Mouse (Mus musculus) limb, embryonic 14.5 days (tissue): Measurements from ENCODE around the gene Gcc2. TPM values are rescaled to one million over a fixed set of nuclear protein-coding genes. Genes with fewer than 3 reads are reported as not detected.
"Not testable (repeated sequence)": the region's sequence is repeated elsewhere in the genome, so short reads cannot be mapped to it uniquely, and the experiment has no call there.

Experiments
- ATAC-seq: fragments of 200-750 bp; cut with Nextera tagmentation; 2 replicates; pipeline ENCODE4 v1.8.0; 2017; ENCODE audit warnings: low read depth, moderate number of reproducible peaks, moderate TSS enrichment; ENCODE audit not compliant: low FRiP score
- DNase-seq: peaks from one replicate; pipeline ENCODE4 v3.0.0-alpha.2; 2015; ENCODE audit warnings: low spot score
- H3K27ac ChIP-seq: fragments of 300-500 bp; sonication (generic); replicated peaks from 2 replicates; pipeline ENCODE4 v1.5.1; 2014; ENCODE audit warnings: low read depth, mild to moderate bottlenecking, low read length, moderate library complexity, mixed read lengths
- H3K27me3 ChIP-seq: fragments of 300-500 bp; sonication (generic); 2 replicates; pipeline ENCODE4 v1.6.1; 2014; ENCODE audit warnings: low read length, mixed read lengths; ENCODE audit not compliant: control insufficient read depth, insufficient read depth
- H3K36me3 ChIP-seq: fragments of 300-500 bp; sonication (generic); 2 replicates; pipeline ENCODE4 v1.6.1; 2014; ENCODE audit warnings: mild to moderate bottlenecking, low read length, moderate library complexity, mixed read lengths; ENCODE audit not compliant: control insufficient read depth, insufficient read depth
- H3K4me1 ChIP-seq: fragments of 300-500 bp; sonication (generic); 2 replicates; pipeline ENCODE4 v1.6.1; 2014; ENCODE audit warnings: antibody characterized with exemption, low read length, mixed read lengths; ENCODE audit not compliant: control insufficient read depth, insufficient read depth
- H3K4me2 ChIP-seq: fragments of 300-500 bp; sonication (generic); replicated peaks from 2 replicates; pipeline ENCODE4 v1.6.1; 2014; ENCODE audit warnings: low read depth, mild to moderate bottlenecking, low read length, moderate library complexity; ENCODE audit not compliant: severe bottlenecking
- H3K4me3 ChIP-seq: fragments of 300-500 bp; sonication (generic); replicated peaks from 2 replicates; pipeline ENCODE4 v1.5.1; 2014; ENCODE audit warnings: low read length
- H3K9ac ChIP-seq: fragments of 300-500 bp; sonication (generic); 2 replicates; pipeline ENCODE4 v1.6.1; 2014; ENCODE audit warnings: mild to moderate bottlenecking, low read depth, low read length, moderate library complexity; ENCODE audit not compliant: severe bottlenecking
- H3K9me3 ChIP-seq: fragments of 300-500 bp; sonication (generic); 2 replicates; pipeline ENCODE4 v1.6.1; 2016; ENCODE audit warnings: low read length; ENCODE audit not compliant: control insufficient read depth
- POLR2A ChIP-seq: fragments of 200-500 bp; IDR thresholded peaks from 2 replicates; pipeline ENCODE4 v1.8.0; 2012; ENCODE audit warnings: inconsistent platforms, mild to moderate bottlenecking, moderate library complexity, borderline replicate concordance; ENCODE audit not compliant: insufficient read depth, insufficient read length; ENCODE audit errors: extremely low read depth
- WGBS: fragments of 180-500 bp; shearing (Covaris S2); extraction: QIAGEN DNeasy Blood & Tissue Kit; methylation state at CpG from one replicate; pipeline ENCODE4 v1.1.7; 2014; 5-methylcytosine and 5-hydroxymethylcytosine counted together
- polyA plus RNA-seq, 2 experiments: library from polyadenylated mRNA; depleted of rRNA in 1 of 2; stranded (reverse) in 1 of 2; unstranded in 1 of 2; fragments of >200 nt; fragmentation: Nextera tagmentation in 1 of 2; extraction: Ambion mirVana in 1 of 2; gene quantifications; 2 replicates each; pipeline versions ENCODE4 v1.2.1 to v1.2.3; 2012 to 2014

Gene Gcc2
- polyA plus RNA-seq, 2 experiments: 29.3 to 42.5 TPM

DNA sequence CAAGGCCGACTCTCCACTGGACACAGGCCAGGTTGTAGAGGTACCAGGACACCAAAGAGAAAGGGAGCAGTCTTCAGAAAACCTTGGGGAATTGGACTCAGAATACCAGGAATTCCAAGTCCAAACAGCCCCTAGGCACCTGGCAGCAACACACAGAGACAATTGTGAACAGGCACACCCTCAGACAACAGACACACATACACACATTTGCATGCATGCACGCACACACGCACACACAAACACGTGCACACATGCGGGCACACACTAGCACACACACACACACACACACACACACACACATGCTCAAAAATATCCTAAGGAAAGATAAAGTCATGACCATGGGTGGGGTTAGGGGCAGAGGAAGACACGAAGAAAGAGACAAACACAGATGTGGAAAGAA lies 34.6 kb upstream of the Gcc2 start:
- Histone ChIP-seq H3K27ac (no peak overlapping the region), H3K4me2 (no peak overlapping the region), H3K36me3 (no peaks in the 10 kb centered on the region), H3K4me3 (no peak overlapping the region), H3K4me1 (no peaks in the 10 kb centered on the region), H3K9me3 (no peaks in the 10 kb centered on the region; the same call in 1 of the 2 replicates), H3K27me3 (no peaks in the 10 kb centered on the region), H3K9ac (no peak overlapping the region)
- ATAC-seq (no peak), DNase-seq (no peak)
- TF ChIP-seq POLR2A: no peak
- WGBS: 82% methylated on average over 6 of the region's 6 CpGs

DNA sequence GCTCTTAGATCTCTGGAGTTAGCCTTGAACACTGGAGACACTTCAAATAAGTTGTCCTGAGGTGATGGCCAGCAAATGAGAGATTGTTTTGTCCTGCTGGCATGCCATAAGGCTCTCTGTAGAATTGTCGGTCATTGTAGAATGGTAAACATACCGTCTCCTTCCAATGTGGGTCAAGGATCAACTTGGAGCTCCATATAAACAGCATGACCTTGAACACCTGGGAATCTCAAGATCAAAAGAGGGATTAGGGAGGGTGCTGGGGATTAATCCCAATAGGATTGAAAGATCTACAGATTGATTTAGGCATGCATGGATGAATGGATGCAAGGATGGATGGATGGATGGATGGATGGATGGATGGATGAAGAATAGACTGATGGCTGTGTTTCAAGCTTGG lies 33.7 kb upstream of the Gcc2 start:
- not testable (repeated sequence) for H3K4me1 ChIP-seq, H3K4me3 ChIP-seq, H3K27me3 ChIP-seq, ATAC-seq, H3K9ac ChIP-seq, H3K9me3 ChIP-seq, H3K27ac ChIP-seq, H3K36me3 ChIP-seq, H3K4me2 ChIP-seq, DNase-seq
- WGBS: 90% methylated on average over 2 of the region's 2 CpGs

DNA sequence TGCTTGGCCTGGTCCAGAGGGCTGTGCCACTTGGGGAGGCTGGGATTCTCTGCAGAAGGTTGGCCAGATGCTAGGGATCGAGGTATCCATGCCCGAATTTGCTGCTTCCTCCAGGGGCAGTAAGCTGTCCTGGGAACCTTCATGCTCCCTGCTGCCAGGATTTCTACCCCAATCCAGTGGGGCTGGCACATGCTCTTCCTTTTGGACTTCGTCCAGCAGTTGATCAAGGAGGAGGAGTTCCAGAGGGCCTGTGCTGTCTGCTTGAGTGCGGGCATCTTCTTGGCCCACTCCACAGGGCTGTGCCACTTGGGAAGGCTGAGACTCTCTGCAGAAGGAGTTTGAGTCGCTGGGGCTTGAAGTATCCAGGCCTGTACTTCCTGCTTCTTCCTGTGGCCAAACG lies 32.1 kb upstream of the Gcc2 start:
- H3K27me3 ChIP-seq, ATAC-seq, H3K36me3 ChIP-seq, H3K4me3 ChIP-seq, H3K4me2 ChIP-seq, H3K27ac ChIP-seq, H3K9me3 ChIP-seq, DNase-seq, H3K4me1 ChIP-seq, H3K9ac ChIP-seq: not testable (repeated sequence)
- 79% methylated on average over 3 of the region's 6 CpGs for WGBS

DNA sequence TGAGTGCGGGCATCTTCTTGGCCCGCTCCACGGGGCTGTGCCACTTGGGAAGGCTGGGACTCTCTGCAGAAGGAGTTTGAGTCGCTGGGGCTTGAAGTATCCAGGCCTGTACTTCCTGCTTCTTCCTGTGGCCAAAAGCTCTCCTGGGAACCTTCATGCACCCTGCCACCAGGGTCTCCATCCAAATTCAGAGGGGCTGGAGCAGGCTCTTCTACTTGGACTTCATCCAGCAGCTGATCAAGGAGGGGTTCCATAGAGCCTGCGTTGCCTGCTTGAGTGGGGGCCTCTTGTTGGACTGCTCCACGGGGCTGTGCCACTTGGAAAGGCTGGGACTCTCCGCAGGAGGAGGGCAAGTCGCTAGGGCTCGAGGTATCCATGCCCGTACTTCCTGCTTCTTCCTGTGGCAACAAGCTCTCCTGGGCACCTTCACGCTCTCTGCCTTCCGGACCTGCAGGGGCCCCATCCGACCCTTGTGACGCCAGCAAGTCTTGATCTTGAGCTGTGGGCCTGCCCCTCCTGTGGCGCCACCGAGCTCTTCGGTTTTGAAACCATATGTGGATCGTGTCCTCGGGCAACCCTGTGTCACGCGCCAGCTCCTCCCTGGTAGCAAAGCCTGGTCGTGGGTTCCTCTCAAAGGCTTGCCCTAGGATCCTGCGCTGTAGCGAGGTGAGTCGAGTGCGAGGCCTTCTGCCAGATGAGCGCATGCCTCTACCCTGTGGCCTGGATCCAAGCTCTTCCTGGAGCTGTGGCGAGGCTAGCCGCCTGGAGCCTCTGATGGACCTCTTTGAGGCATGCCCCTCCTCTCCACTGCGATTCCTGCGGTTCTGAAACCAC lies 31.1 kb upstream of the Gcc2 start:
- H3K4me2 ChIP-seq, H3K4me1 ChIP-seq, H3K36me3 ChIP-seq, ATAC-seq, H3K27ac ChIP-seq, H3K9me3 ChIP-seq, H3K4me3 ChIP-seq, H3K27me3 ChIP-seq, DNase-seq, H3K9ac ChIP-seq: not testable (repeated sequence)
- WGBS: 82% methylated on average over 25 of the region's 31 CpGs

DNA sequence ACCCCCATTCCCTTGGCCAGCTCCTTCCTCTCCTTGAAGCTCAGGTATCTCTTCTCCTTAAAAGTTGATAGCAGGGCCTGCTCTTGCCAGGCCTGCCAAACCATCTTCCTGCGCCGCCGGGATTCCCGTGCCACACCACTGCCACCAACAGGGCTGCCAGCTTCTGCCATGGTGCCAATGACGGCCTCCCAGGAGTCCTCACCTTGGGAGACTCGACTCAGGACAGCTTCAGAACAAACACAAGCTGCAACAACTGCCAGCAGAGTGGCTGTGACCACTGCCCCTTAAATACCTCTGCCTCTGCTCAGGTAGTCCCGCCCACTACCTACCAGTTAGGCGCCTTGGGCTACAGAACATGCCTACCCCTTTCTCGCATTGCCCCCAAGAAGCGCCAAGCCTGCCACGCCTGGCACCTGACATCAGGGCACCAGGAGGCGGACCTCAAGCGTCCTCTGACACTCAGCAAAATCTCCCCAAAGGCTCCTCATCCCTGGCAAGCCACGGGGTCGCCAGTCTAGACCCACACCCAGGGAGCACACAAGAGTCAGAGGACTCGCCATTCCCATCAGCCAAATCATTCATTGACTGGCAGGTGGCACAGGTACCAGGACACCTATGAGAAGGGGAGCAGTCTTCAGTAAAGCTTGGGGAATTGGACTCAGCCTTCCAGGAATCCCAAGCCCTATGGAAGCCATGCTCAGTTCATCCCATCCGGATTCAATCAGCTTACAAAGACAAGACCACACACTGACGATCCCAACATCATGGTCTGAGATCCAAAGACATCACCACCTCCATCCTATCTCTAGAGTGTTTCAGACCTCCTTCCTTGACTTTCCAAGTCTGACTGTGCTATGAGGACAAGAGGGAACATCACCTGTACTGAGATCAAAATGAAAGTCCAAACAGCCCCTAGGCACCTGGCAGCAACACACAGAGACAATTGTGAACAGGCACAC lies 30.2 kb upstream of the Gcc2 start, which contains the start of gene AW822073:
Gene AW822073 (minus strand): TSS at position 104 of the 959 bp plus-strand sequence.
- not testable (repeated sequence) for DNase-seq, ATAC-seq, H3K9me3 ChIP-seq, H3K36me3 ChIP-seq, H3K4me2 ChIP-seq, H3K4me1 ChIP-seq, H3K9ac ChIP-seq, H3K27me3 ChIP-seq, H3K4me3 ChIP-seq, H3K27ac ChIP-seq
- 85% methylated on average over 16 of the region's 18 CpGs for WGBS

DNA sequence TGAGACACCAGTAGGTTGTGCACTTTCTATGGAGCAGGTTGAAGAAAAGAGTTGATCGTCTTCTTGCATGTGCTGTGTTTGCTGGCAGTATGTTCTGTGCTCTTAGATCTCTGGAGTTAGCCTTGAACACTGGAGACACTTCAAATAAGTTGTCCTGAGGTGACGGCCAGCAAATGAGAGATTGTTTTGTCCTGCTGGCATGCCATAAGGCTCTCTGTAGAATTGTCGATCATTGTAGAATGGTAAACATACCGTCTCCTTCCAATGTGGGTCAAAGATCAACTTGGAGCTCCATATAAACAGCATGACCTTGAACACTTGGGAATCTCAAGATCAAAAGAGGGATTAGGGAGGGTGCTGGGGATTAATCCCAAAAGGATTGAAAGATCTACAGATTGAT lies 28.9 kb upstream of the Gcc2 start:
- H3K4me3 ChIP-seq, H3K4me1 ChIP-seq, H3K27me3 ChIP-seq, H3K36me3 ChIP-seq, H3K9me3 ChIP-seq, H3K27ac ChIP-seq, ATAC-seq, H3K9ac ChIP-seq, H3K4me2 ChIP-seq: not testable (repeated sequence)
- peak; percentile 40 for DNase-seq
- WGBS: 86% methylated on average over 4 of the region's 4 CpGs

DNA sequence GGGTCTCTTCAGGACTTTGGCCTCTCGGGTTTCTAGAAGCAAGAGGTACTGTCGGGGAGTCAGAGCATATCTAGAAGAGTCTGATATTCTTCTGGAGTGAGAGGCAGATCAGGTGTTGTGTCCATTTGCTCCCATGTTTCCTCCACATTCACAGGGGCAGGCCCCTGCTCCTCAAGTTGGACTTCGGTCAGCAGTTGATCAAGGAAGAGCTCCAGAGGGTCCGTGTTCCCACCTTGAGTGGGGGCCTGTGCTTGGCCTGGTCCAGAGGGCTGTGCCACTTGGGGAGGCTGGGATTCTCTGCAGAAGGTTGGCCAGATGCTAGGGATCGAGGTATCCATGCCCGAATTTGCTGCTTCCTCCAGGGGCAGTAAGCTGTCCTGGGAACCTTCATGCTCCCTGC lies 27.5 kb upstream of the Gcc2 start:
- not testable (repeated sequence) for H3K9ac ChIP-seq, ATAC-seq, DNase-seq, H3K27me3 ChIP-seq, H3K36me3 ChIP-seq, H3K27ac ChIP-seq, H3K4me1 ChIP-seq, H3K4me3 ChIP-seq, H3K4me2 ChIP-seq
- WGBS: 94% methylated on average over 2 of the region's 6 CpGs
- peaks cover 11% of the 10 kb centered on the region for H3K9me3 ChIP-seq

DNA sequence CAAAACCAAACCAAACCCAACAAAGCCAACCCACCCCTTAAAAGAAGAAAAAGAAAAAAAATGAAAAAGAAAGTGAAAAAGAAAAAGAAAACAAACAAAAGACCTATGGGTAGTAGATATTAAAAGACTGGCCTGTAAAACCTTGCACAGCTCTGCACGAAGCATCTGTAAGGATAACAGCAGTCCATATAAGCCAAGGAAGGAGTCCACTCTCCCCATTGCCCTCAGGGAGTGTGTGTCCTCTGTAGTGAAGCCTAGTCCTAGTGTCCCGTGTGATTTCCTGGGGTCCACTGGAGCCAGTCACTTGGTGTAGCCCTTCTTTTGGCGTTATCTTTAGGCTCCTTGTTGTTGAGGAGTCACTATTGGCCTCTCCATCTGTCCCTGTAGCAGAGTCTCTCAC lies 25.3 kb upstream of the Gcc2 start:
- not testable (repeated sequence) for DNase-seq, H3K36me3 ChIP-seq, H3K9ac ChIP-seq, ATAC-seq, H3K4me1 ChIP-seq, H3K27me3 ChIP-seq, H3K4me2 ChIP-seq, H3K4me3 ChIP-seq, H3K27ac ChIP-seq
- 59% methylated on average over 3 of the region's 3 CpGs for WGBS
- peaks cover 11% of the 10 kb centered on the region for H3K9me3 ChIP-seq
